Mouse (Mus musculus) small intestine, adult 2 months (tissue): Measurements from ENCODE around the gene Ciao1.

Experiments used
- CTCF ChIP-seq: fragments of 200-500 bp; IDR thresholded peaks from 2 replicates; pipeline ENCODE4 v1.5.1; 2012; ENCODE audit warnings: low read depth, mild to moderate bottlenecking, control low read depth, inconsistent platforms, low read length, moderate library complexity, mixed read lengths; ENCODE audit not compliant: insufficient replicate concordance, insufficient read length; ENCODE audit errors: extremely low read depth
- POLR2A ChIP-seq: fragments of 200-500 bp; IDR thresholded peaks from 2 replicates; pipeline ENCODE4 v1.6.1; 2012; ENCODE audit warnings: low read depth, mild to moderate bottlenecking, control low read depth, inconsistent platforms, low read length, moderate library complexity

GRCm38 (mm10) chr2:127262480-127262879 lies 14.9 kb upstream of the Ciao1 start:
- TF ChIP-seq CTCF (no peak), POLR2A (no peak)
